Mouse (Mus musculus): ENCODE measurements around the gene Igfbp6.

Gene Igfbp6

GRCm38 (mm10) chr15:102175736-102176319, 31.7 kb downstream of the Igfbp6 start:
- DNase-seq (ENCODE audit: extremely low spot score, low read depth, low spot score) = no peak

- DNase-seq (ENCODE audit: extremely low spot score, low read depth, low spot score) = no peak
Observed at GRCm38 (mm10) chr15:102176571-102177316, 32.6 kb downstream of the Igfbp6 start.

GRCm38 (mm10) chr15:102177417-102177816, 33.3 kb downstream of the Igfbp6 start:
- DNase-seq (ENCODE audit: extremely low spot score, low read depth, low spot score) = no peak

GRCm38 (mm10) chr15:102178279-102178678, 34.1 kb downstream of the Igfbp6 start:
- peak; percentile 53 for DNase-seq (ENCODE audit: extremely low spot score, low read depth, low spot score)

GRCm38 (mm10) chr15:102179106-102179505, 34.9 kb downstream of the Igfbp6 start:
- DNase-seq (ENCODE audit: extremely low spot score, low read depth, low spot score) = no peak

- no peak for DNase-seq (ENCODE audit: extremely low spot score, low read depth, low spot score)
Observed at GRCm38 (mm10) chr15:102179924-102180323, 35.8 kb downstream of the Igfbp6 start.

- DNase-seq (ENCODE audit: extremely low spot score, low read depth, low spot score) = no peak
Observed at GRCm38 (mm10) chr15:102183076-102183475, 38.9 kb downstream of the Igfbp6 start.

GRCm38 (mm10) chr15:102186239-102186638, 42.1 kb downstream of the Igfbp6 start:
- no peak for DNase-seq (ENCODE audit: extremely low spot score, low read depth, low spot score)

GRCm38 (mm10) chr15:102188096-102188495, 43.9 kb downstream of the Igfbp6 start:
- no peak for DNase-seq (ENCODE audit: extremely low spot score, low read depth, low spot score)

- DNase-seq (ENCODE audit: extremely low spot score, low read depth, low spot score) = no peak
Observed at GRCm38 (mm10) chr15:102188883-102189282, 44.7 kb downstream of the Igfbp6 start.

GRCm38 (mm10) chr15:102191699-102192098, 47.5 kb downstream of the Igfbp6 start:
- DNase-seq (ENCODE audit: extremely low spot score, low read depth, low spot score) = no peak

- DNase-seq (ENCODE audit: extremely low spot score, low read depth, low spot score) = no peak
Observed at GRCm38 (mm10) chr15:102192271-102192812, 48.2 kb downstream of the Igfbp6 start.

- DNase-seq (ENCODE audit: extremely low spot score, low read depth, low spot score) = no peak
Observed at GRCm38 (mm10) chr15:102192820-102193386, 48.7 kb downstream of the Igfbp6 start.

- DNase-seq (ENCODE audit: extremely low spot score, low read depth, low spot score) = no peak
Observed at GRCm38 (mm10) chr15:102193652-102194051, 49.5 kb downstream of the Igfbp6 start.

- no peak for DNase-seq (ENCODE audit: extremely low spot score, low read depth, low spot score)
Observed at GRCm38 (mm10) chr15:102194439-102194838, 50.3 kb downstream of the Igfbp6 start.

GRCm38 (mm10) chr15:102195373-102195772, 51.2 kb downstream of the Igfbp6 start:
- DNase-seq (ENCODE audit: extremely low spot score, low read depth, low spot score) = no peak

- no peak for DNase-seq (ENCODE audit: extremely low spot score, low read depth, low spot score)
Observed at GRCm38 (mm10) chr15:102198841-102199240, 54.7 kb downstream of the Igfbp6 start.

All from hindlimb bud, embryonic 11.5 days (tissue).